Mouse (Mus musculus) bone marrow macrophage, adult 2 months (primary cell): ENCODE data around the gene Gm49388. TPM values are rescaled to one million over a fixed set of nuclear protein-coding genes. Genes with fewer than 3 reads are reported as not detected.

Experiments
- H3K27ac ChIP-seq: 2 replicates; pipeline ENCODE4 v1.5.1; 2012; ENCODE audit warnings: low read depth, low read length; ENCODE audit not compliant: insufficient read depth
- H3K4me1 ChIP-seq: 2 replicates; pipeline ENCODE4 v1.6.1; 2012; ENCODE audit warnings: low read length; ENCODE audit not compliant: control insufficient read depth, insufficient read depth
- H3K4me3 ChIP-seq: 2 replicates; pipeline ENCODE4 v1.5.1; 2012; ENCODE audit warnings: mild to moderate bottlenecking, low read length, moderate library complexity; ENCODE audit not compliant: insufficient read depth
- CTCF ChIP-seq: IDR thresholded peaks from 2 replicates; pipeline ENCODE4 v1.5.1; 2012; ENCODE audit warnings: low read depth, mild to moderate bottlenecking, low read length, moderate library complexity
- POLR2A ChIP-seq: IDR thresholded peaks from 2 replicates; pipeline ENCODE4 v1.6.1; 2012; ENCODE audit warnings: mild to moderate bottlenecking, low read depth, low read length, borderline replicate concordance
- polyA plus RNA-seq: library from polyadenylated mRNA; stranded (reverse); fragments of >200 nt; gene quantifications from 2 replicates; pipeline ENCODE4 v1.2.4, GENCODE M21; 2012; ENCODE audit not compliant: missing spikeins, insufficient read depth, insufficient read length

Gm49388 gene
- polyA plus RNA-seq, 1 experiment, result not detected

DNA sequence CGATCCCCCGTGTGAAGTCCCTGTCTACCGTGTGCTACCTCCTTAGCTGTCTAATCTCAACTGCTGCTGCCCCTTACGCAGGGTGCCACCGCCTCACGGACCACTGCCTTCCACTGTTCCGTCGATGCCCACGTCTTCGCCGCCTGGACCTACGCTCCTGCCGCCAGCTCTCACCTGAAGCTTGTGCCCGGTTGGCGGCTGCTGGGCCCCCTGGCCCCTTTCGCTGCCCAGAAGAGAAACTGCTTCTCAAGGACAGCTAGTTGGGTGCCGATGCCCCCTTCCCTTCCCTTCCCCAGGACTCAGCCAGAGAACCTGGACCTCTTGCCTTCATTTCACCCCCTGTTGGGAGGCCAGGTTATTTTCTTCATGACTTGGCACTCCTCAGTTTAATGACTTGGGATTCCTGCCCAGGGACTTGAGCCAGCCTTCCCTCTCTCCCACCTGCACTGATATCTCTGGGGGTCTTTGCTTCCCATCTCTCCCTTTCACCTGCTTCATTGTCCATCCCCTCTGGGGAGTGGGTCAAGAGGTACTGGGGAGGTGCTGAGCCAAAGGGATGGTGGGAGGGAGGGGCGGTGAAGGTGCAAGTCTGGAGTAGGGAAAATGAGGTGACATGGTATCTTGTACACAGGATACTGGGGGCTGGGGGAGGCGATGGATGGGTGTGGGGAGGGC lies 17.6 kb upstream of the Gm49388 start:
- TF ChIP-seq CTCF (no peak), POLR2A (no peak)
- Histone ChIP-seq H3K27ac (no peak overlapping the region), H3K4me1 (peaks cover 24% of the 10 kb centered on the region), H3K4me3 (no peak overlapping the region)

DNA sequence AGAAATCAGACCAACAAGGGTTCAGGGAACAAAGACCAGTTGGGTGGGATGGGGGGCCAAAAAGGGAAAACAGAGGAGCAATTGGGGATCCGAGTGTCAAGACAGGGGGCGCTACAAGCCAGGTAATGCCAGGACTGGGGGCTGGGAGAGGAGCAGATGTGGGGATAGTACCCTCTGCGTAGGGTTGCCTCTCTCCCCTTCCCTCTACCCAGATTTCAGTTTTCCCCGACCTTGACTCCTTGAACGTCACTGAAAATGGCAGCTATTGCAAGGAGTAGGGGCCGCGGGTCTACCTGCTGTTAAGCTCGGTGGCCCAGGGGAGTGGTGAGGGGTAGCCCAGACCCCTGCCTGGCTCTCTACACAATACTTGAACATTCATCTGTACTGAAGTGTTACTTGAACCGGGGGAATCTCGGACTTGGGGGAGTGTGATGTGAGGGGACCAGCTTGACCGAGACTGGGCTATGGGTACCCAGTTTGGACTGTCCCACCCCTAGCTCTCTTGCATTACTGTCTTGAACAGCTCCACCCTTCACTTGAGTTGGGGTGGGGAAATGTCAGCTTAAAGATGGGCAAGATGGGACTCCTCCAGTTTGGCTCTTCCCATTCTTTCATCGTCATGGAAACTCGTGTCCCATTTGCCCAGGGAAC lies 16.9 kb upstream of the Gm49388 start:
- no peak overlapping the region for H3K27ac ChIP-seq
- no peak overlapping the region for H3K4me3 ChIP-seq
- peaks cover 19% of the 10 kb centered on the region for H3K4me1 ChIP-seq
- TF ChIP-seq CTCF (no peak), POLR2A (no peak)

DNA sequence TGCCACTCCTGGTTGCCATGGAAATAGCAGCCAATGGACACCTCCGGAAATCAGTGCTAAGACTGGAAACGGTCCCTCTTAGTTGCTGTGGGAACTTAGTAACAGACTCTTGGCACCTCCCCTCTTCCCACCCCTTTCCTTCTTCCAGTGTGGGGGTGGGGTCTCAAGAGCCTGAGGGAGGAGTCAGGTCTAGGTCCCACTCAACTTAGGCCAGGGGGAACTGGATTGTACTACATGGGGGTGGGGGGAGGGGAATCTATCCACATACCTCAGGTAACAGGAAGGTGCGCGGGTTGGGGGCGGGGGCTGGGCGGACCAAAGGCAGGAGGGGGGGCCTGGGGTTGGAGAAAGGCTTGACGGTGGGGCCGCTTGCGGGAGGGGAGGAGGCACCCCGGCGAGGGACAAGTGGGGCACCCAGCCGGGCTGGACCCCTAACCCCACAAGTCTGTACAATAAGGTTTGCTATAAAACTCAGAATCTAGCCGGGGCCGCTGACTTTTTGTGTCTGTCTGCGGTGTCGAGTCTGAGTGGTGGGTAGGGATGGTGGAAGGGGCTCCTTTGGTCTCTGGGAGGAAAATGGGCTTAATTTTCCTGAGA lies 16.3 kb upstream of the Gm49388 start:
- no peak for TF ChIP-seq CTCF
- TF ChIP-seq POLR2A, result no peak
- Histone ChIP-seq H3K27ac (peak overlapping the region; percentile 84), H3K4me1 (peaks cover 15% of the 10 kb centered on the region), H3K4me3 (peak overlapping the region; percentile 99)

- peak within 1 kb of the TSS; percentile 87 for H3K27ac ChIP-seq
- H3K4me3 ChIP-seq, result peak within 1 kb of the TSS; percentile 99
- H3K4me1 ChIP-seq, result peaks cover 17% of the 10 kb centered on the region
- TF ChIP-seq POLR2A (peak; percentile 30), CTCF (no peak)
These were observed 15.8 kb upstream of the Gm49388 start, which contains the start of gene Orai3 for GRCm38 (mm10) chr7:127769651-127770038. Gene Orai3 (plus strand): TSS chr7:127769815.

DNA sequence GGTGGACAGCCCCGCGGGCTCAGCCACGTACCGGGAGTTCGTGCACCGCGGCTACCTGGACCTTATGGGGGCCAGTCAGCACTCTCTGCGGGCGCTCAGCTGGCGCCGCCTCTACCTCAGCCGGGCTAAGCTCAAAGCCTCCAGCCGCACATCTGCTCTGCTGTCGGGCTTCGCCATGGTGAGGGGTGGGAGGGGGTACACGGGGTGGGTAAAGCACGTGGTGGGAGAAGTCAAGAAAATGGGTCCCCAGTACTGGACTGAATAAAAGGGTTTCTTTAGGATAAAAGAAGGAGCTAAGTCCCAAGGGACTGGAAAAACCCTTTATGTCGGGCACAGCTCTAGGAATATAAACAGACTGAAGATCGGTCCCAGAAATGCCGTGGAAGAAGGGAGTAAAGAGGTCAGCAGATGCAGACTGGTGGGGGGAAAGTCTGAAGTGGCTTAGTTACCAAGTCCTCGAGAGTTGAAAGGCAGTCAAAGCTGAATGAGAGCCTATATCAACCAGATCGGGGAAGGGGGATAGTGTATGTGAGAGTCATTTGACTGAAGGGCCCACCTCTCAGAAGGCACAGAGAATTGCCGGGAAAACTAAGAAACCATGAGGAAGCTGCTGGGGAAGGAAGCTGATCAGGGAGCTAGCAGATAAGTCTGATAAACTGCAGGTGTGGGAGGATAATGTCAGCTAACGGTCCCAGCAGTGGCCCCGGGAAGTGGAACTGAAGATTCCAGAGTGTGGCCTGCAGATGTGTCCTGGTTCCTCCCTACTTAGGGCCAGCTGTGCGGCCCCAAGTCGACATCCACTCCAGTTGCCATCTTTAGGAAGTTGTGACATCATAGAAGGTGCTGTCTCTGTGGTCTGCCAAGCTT lies 15.1 kb upstream of the Gm49388 start:
- Histone ChIP-seq H3K4me3 (peak overlapping the region; percentile 99), H3K27ac (peak overlapping the region; percentile 87), H3K4me1 (peaks cover 17% of the 10 kb centered on the region)
- TF ChIP-seq POLR2A (no peak), CTCF (no peak)

DNA sequence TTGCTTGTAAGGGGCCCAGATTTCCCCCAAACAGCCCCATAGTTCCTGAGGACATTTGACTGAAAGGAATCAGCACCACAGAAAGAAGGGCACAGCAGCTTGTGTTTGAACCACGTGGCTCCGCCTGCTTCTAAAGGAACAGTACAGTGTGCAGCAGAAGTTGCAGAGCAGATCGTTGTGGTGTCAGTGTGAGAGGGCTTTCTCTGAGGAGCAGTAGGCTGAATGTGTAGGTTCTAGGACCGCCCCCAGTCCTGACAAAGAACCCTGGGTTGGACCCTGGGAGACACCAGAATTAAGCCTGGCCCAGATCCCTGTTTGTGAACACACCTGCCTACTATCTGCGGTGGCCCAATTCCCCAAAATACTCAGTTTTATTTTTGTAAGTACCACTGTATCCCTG lies 14.1 kb upstream of the Gm49388 start:
- H3K4me3 ChIP-seq, result peak overlapping the region; percentile 99
- H3K4me1 ChIP-seq, result peaks cover 17% of the 10 kb centered on the region
- peak overlapping the region; percentile 87 for H3K27ac ChIP-seq
- TF ChIP-seq POLR2A (no peak), CTCF (no peak)

GRCm38 (mm10) chr7:127772080-127772479 lies 13.3 kb upstream of the Gm49388 start:
- H3K27ac ChIP-seq, result no peak overlapping the region
- no peak overlapping the region for H3K4me3 ChIP-seq
- peaks cover 17% of the 10 kb centered on the region for H3K4me1 ChIP-seq
- TF ChIP-seq POLR2A (no peak), CTCF (no peak)

DNA sequence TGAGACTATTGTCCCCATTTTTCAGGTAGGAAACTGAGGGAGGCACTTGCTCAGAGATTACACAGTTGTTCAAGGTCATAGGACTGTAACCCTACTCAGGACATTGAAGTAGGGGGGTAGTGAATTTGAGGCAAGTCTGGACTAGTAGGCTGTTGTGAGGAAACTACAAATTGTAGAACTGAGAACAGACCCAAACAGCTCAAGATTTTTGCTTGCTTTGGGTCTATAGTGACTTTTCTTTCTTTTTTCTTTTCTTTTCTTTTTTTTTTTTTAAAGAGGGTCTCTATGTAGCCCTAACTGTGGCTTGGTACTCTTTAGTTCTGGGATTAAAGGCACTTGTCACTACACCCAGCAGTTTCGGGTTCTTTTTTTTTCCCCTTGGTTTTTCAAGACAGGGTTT lies 12.9 kb upstream of the Gm49388 start:
- Histone ChIP-seq H3K4me3 (no peak overlapping the region), H3K4me1 (peaks cover 17% of the 10 kb centered on the region), H3K27ac (no peak overlapping the region)
- no peak for TF ChIP-seq CTCF
- no peak for TF ChIP-seq POLR2A

DNA sequence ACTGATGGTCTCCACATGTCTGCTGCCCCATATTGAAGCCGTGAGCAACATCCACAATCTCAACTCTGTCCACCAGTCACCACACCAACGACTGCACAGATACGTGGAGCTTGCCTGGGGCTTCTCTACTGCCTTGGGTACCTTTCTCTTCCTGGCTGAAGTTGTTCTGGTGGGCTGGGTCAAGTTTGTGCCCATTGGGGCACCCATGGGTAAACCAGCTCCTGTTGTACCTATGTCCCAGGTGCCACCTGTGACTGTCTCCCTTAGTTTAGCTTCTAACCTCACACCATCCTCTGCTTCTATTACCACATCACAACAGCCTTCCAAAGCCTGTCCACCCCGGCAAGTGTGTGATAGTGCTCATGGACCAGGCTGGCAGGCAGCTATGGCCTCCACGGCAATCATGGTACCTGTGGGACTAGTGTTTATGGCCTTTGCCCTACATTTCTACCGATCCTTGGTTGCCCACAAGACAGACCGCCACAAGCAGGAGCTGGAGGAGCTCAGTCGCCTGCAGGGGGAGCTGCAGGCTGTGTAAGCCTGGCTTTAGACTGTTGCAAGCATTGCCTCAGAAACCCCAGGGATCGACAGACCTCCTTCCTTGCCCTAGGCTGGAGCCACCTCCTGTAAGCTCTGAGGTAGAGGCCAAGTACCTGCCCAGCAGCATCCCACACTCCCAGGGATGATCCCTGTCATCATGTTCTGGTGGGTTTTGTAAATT lies 11.6 kb upstream of the Gm49388 start:
- TF ChIP-seq POLR2A, result no peak
- TF ChIP-seq CTCF, result peak; percentile 51
- Histone ChIP-seq H3K4me1 (peaks cover 20% of the 10 kb centered on the region), H3K4me3 (no peak overlapping the region), H3K27ac (no peak overlapping the region)

DNA sequence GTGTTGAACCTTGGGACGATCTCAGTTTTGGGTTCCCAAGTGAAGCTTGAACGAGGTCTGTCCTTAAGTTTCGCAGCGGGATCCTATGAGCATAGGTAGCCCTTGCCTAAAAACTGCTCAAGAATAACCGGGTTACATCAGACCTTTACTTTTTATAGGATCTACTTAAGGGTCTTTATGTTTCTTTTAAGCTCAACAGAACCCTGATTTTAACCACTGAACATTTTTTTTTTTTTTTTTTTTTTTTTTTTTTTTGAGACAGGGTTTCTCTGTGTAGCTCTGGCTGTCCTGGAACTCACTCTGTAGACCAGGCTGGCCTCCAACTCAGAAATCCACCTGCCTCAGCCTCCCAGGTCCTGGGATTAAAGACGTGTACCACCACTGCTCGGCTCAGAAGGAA lies 9.6 kb upstream of the Gm49388 start:
- peak overlapping the region; percentile 98 for H3K27ac ChIP-seq
- peaks cover 18% of the 10 kb centered on the region for H3K4me1 ChIP-seq
- H3K4me3 ChIP-seq, result peak overlapping the region; percentile 90
